9 mouse cellular contexts compared by ENCODE assay signal in genomic region chr1:80408586-80408985, GRCm38 (mm10). TPM values are rescaled to one million over a fixed set of nuclear protein-coding genes. Genes with fewer than 3 reads are reported as not detected.
DNase-seq lines count a peak whose midpoint lies in the region; ATAC-seq lines count a peak whose summit lies in the region.
"Had no signal": no experiment of that assay in that cellular context is flagged by ENCODE, and none has a peak within 500 bp of the region (broad histone marks: within the 10 kb centered on the region; RNA-seq: fewer than 3 reads in every experiment).

No protein-coding gene starts in this region.

- peak; percentile 78 for ATAC-seq in activated CD4-positive, CD25-positive, alpha-beta regulatory T cell, adult 4 months
- ATAC-seq in common myeloid progenitor, adult 5-6 weeks (replicated peaks; ENCODE audit: low read depth, poor library complexity, severe bottlenecking): peak; percentile 92

- intact Hi-C loops in left cerebral cortex, postnatal 4 days (cut with DNase I): no loop called here

- DNase-seq in 416B (ENCODE audit: low read depth): peak; percentile 90
- peak; percentile 63 for DNase-seq in gastrocnemius, postnatal 10 days
- peak; percentile 59 to 76 for DNase-seq in kidney, adult 8-10 months
- DNase-seq in left cerebral cortex, postnatal 4 days: peak; percentile 76
- DNase-seq in naive thymus-derived CD4-positive, alpha-beta T cell, adult 2 months (ENCODE audit: low read depth): peak; percentile 95
- peak; percentile 11 to 49 for DNase-seq in spleen, postnatal 14 days (ENCODE audit: low spot score in 2 of 2)

RNA-seq across cellular contexts. Expression of gene Gm45261, which starts 52.7 kb away (rescaled TPM):
- polyA plus RNA-seq in activated CD4-positive, CD25-positive, alpha-beta regulatory T cell, adult 4 months (2017; shearing (Covaris generic)): not detected
- total RNA-seq in common myeloid progenitor, adult 5-6 weeks (2017): not detected in 2 replicates
- total RNA-seq in gastrocnemius, postnatal 10 days (2021): not detected
- not detected for total RNA-seq in left cerebral cortex, postnatal 4 days (2021)
- polyA plus RNA-seq: embryonic facial prominence, embryonic 13.5 days had no signal

Comparison
In these comparisons a context has a peak if more than half of its experiments do, and no peak if none do; other contexts are left out.
1. Peak in every context shown above with its lines: DNase-seq and ATAC-seq.
2. DNase-seq: peak in every context shown above with its lines; median percentile 95 in naive thymus-derived CD4-positive, alpha-beta T cell, adult 2 months; 90 in 416B; 76 in left cerebral cortex, postnatal 4 days; 68 in kidney, adult 8-10 months; 63 in gastrocnemius, postnatal 10 days; 30 in spleen, postnatal 14 days.